Mouse (Mus musculus): ENCODE data around the gene Glp2r.

The Glp2r gene

GRCm38 (mm10) chr11:67731056-67731455 is 39.9 kb downstream of the Glp2r start:
- in situ Hi-C loops (cut with MboI; ENCODE audit: low sequenced_read_pairs), result no loop called here

DNA sequence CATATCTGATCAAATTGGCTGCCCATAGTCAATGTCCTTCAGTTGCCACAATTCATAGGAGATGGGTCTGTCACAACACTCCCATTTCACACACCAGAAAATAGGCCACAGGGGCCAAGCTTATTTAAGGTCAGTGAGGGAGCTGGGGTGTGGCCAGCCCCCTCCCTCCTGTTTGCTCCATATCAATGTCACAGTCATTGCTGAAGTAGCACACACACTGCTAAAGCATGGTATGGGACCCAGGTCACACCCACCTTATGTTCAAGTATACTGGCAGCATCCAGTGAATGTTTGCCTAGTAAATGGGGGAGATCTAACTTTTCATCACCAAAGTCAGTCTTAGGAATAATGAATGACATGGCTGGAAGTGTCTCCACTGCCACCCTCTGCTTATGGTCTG is 42.2 kb downstream of the Glp2r start:
- in situ Hi-C loops (cut with MboI; ENCODE audit: low sequenced_read_pairs), result no loop called here

- in situ Hi-C loops (cut with MboI; ENCODE audit: low sequenced_read_pairs), result no loop called here
These were observed 43.9 kb downstream of the Glp2r start for GRCm38 (mm10) chr11:67727095-67727494.

- in situ Hi-C loops (cut with MboI; ENCODE audit: low sequenced_read_pairs), result no loop called here
These were observed 47.5 kb downstream of the Glp2r start for GRCm38 (mm10) chr11:67723231-67724013.

DNA sequence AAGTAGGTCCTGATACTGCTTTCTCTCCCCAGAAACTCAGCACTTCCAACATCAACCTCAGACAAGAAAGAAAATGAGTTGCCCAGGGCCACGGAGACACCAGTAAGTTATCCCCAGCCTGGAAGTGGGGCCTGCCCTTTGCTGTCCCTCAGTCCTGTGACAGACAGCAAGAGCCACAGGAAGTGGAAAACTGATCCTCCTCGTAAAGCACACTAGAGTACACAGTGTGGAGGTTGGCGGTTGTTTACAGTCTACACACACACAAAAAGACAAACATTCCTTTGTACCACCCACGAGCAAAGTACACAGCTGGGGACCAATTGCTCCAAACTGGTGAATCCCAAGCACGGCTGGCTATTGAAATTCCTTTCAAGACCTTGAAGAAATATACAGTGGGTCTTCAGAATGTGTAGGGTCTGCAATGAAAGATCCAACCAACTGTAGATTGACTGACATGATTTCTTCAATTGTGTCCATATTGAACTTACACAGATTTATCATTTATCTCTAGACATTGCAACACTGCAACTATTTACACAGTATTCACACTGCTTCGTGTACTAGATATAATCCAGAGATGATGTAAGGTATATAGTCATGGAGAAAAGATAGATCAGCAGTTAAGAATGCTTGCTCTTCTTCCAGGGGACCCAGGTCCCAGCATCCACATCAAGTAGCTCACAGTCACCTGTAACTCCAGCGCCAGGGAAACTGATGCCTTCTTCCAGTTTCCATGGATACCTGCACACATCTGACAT is 48.4 kb downstream of the Glp2r start:
- in situ Hi-C loops (cut with MboI; ENCODE audit: low sequenced_read_pairs), result no loop called here

DNA sequence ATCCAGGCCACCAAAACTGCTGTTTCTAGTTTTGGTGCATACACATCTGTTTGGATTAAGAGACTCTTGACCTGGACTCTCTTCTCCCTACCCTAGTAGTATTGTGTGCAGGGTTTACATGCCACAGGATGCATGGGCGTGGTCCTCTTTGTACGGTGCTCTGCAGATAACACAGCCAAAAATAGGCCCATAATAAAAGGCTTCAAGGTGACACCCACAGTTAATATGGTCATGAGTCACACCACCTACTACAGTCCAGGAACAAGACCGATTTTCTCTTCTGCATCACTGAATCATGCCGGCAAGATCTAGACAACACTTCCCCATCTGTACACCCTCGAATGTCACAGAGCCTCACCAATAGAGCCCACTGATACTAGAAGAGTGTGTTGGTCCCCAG is 49.5 kb downstream of the Glp2r start:
- in situ Hi-C loops (cut with MboI; ENCODE audit: low sequenced_read_pairs), result no loop called here

DNA sequence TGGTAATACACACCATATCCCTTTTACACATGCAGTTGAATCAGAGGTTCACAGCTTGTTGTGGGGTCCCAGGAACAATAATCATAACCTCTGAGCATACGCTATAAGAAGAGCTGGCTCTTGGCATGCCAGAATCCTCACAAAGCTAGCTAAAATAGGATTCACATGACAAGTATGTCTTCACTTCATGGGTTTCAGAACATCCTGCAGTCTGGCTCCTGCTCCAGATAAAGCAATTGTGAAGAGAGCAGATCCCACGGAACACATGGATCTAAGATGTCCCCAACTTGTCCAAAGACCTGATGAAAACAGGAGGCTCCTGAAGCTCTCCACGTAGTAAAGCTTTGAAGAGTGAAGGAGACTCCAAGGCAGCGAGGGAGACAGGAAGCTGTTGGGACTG is 55.6 kb downstream of the Glp2r start:
- in situ Hi-C loops (cut with MboI; ENCODE audit: low sequenced_read_pairs), result no loop called here

GRCm38 (mm10) chr11:67712976-67713375 is 58.0 kb downstream of the Glp2r start:
- in situ Hi-C loops (cut with MboI; ENCODE audit: low sequenced_read_pairs), result no loop called here

GRCm38 (mm10) chr11:67694703-67695376 is 76.1 kb downstream of the Glp2r start, which contains the start of gene Rcvrn:
Rcvrn (plus strand) TSS chr11:67695326.
- in situ Hi-C loops (cut with MboI; ENCODE audit: low sequenced_read_pairs), result no loop called here

- in situ Hi-C loops (cut with MboI; ENCODE audit: low sequenced_read_pairs), result no loop called here
These were observed 84.8 kb downstream of the Glp2r start for GRCm38 (mm10) chr11:67686109-67686508.

- in situ Hi-C loops (cut with MboI; ENCODE audit: low sequenced_read_pairs), result no loop called here
These were observed 89.1 kb downstream of the Glp2r start for GRCm38 (mm10) chr11:67681871-67682270.

DNA sequence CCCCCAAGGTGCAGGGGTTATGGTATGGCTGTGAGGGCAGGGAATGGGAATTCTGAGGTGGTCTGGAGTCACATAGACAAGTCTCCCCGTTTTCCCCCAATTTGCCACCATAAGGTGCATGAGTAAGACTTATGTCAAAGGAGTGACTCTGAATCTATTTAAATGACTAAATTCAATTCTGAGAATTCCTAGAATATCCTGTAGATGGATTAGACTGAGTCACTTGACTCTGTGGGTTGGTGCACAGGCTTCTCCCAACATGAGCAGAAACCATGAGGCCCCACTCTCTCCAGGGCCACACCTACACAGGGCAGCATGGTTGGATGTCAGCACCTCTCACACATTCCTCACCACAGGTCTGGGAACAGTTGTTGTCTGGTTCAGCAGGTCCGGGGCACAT is 91.0 kb downstream of the Glp2r start:
- in situ Hi-C loops (cut with MboI; ENCODE audit: low sequenced_read_pairs), result no loop called here

- in situ Hi-C loops (cut with MboI; ENCODE audit: low sequenced_read_pairs), result no loop called here
These were observed 91.7 kb downstream of the Glp2r start for GRCm38 (mm10) chr11:67679300-67679699.

GRCm38 (mm10) chr11:67675562-67676540 is 95.1 kb downstream of the Glp2r start:
- in situ Hi-C loops (cut with MboI; ENCODE audit: low sequenced_read_pairs), result no loop called here

GRCm38 (mm10) chr11:67672140-67672539 is 98.8 kb downstream of the Glp2r start:
- in situ Hi-C loops (cut with MboI; ENCODE audit: low sequenced_read_pairs), result loop anchor here (25.0 kb wide), 1 partner anchor 560 kb away; no protein-coding TSS in a partner anchor

DNA sequence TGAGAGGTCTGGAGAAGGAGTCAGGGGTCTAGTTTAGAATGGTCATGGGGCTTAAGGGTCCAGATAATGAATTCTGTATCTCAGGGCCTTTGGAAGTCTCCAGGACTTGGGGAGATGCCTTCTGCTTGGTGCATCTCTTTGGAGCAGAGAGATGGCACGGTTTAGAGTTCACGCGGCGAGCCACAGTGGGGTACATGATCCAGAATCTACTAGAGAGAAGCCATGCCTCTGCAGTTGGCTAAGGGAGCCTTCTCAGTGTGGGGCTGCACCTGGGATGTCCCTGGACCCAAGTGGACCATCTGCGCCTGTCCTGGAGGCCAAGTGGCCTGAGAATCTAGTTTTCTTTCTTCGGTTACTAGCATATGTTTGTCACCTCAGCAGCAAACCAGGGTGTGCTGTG is 100.9 kb downstream of the Glp2r start:
- in situ Hi-C loops (cut with MboI; ENCODE audit: low sequenced_read_pairs), result loop anchor here (25.0 kb wide), 1 partner anchor 558 kb away; no protein-coding TSS in a partner anchor

DNA sequence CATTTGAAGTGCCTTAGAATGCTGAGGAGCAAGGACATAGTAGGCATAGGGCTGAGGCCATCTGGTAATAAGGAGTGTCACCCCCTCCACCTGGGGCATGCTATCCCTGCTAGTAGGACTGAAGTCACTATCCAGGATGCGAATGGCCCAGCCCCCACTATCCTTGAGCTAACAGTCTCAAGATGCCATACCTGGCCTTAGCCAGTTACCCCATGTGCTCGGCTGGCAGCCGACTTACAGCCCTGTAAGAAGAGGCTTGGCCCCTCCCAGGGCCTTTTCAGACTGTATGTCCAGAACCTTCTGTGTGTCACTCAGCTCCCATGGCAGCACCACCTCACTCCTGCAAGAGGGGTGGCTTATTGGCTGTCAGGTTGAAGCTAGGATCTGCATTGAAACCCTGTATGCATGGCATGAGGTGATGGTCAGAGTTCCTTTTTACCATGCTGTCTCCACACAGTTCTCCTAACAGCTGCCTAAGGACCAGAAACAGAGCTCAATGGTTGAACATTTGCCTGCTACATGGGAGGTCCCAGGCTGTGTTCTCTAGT is 102.4 kb downstream of the Glp2r start:
- in situ Hi-C loops (cut with MboI; ENCODE audit: low sequenced_read_pairs), result loop anchor here (25.0 kb wide), 1 partner anchor 556 kb away; no protein-coding TSS in a partner anchor

DNA sequence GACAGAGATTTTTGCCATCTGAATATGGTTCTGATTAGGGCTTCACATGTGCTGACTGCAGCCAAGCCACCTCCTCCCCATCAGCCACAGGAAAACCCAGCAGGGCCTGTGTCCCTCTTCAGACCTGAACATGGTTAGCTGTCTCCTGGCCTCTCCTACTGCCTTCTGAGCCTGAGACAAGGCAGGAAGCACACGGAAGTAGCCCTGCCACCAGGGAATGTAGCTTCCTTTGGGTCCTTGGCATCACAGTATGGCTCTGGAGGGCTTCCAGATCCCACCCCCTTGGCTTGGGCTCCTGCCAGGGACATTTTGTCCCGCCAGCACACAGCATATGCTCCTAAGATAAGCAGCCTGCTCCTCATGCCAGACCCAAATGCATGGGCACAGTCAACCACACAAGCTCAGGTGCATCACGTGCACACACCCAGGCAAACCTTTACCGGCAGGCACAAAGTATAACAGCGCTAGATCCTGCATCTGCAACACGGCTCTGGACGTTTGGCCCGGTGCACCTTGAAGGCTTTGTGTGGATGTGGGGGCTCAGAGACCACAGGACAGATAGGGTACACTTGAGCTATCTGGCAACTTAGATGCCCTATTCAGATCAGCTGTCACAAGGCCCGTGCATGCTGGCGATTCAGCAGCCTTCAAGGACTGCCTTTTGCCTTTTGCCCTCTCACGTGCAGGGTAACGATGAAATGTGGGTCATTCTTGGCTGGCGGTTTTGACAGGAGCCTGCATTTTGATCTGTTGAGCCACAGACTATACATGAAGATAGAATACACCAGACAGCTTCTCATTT is 103.2 kb downstream of the Glp2r start:
- in situ Hi-C loops (cut with MboI; ENCODE audit: low sequenced_read_pairs), result loop anchor here (25.0 kb wide), 1 partner anchor 555 kb away; no protein-coding TSS in a partner anchor

GRCm38 (mm10) chr11:67666129-67666528 is 104.8 kb downstream of the Glp2r start:
- in situ Hi-C loops (cut with MboI; ENCODE audit: low sequenced_read_pairs), result loop anchor here (25.0 kb wide), 1 partner anchor 554 kb away; no protein-coding TSS in a partner anchor
